ENCODE assay signal across 11 mouse cellular contexts in the genomic region with DNA sequence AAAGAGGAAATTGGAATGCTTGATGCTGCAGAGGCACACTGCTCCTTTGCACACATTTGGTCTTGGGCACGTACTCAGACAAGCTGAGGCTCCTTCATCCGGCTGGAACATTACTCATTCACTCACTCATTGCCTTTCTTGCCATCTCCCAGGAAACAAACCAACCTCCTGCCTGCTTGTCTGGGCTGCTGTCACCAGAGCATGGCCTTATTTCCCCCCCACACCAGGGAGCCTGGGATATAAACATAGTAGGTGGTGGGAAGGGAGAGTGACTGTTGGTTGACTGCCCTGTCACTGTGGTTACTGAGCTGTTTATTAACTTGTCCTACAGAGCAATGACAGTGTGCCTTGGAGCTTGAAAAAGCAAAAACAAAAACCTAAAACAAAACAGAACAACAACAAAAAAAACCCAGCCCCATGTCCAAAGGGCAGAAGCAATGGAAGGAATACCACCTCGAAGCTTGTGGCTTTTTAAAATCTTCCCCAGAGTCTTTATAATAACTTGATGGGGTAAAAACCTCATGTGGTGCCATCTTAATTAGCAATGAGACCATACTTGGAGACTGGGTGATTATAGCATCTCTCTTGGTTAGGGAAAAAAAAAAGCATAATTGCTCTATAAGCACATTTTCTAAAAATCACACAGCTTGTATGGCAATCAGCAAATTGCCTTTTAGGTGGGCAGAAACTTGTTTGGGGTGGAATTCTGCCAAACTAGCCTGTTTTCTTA. TPM values are rescaled to one million over a fixed set of nuclear protein-coding genes. Genes with fewer than 3 reads are reported as not detected.
DNase-seq lines count a peak whose midpoint lies in the region; TF ChIP-seq lines count a peak whose summit lies in the region.
"Had no signal": no experiment of that assay in that cellular context is flagged by ENCODE, and none has a peak within 500 bp of the region (broad histone marks: within the 10 kb centered on the region; RNA-seq: fewer than 3 reads in every experiment).

No protein-coding gene starts in this region.

- no peaks in the 10 kb centered on the region for H3K27me3 ChIP-seq in liver, adult 2 months (ENCODE audit: control insufficient read depth, insufficient read depth, low read length)
- no peaks in the 10 kb centered on the region for H3K27me3 ChIP-seq in kidney, adult 2 months (replicated peaks; ENCODE audit: control insufficient read depth, insufficient read depth, low read length)
- H3K27me3 ChIP-seq: liver, embryonic 15.5 days had no signal

- no peak for TF ChIP-seq CTCF in liver, adult 2 months (IDR thresholded peaks at IDR 0.05; ENCODE audit: low read depth, low read length)
- no peak for TF ChIP-seq CTCF in kidney, adult 2 months (conservative IDR thresholded peaks at IDR 0.05; ENCODE audit: insufficient read depth, insufficient read length, low read depth, low read length)

- peaks cover 9% of the 10 kb centered on the region for H3K4me1 ChIP-seq in liver, adult 2 months (ENCODE audit: control insufficient read depth, insufficient read depth, low read length)
- peaks cover 20% of the 10 kb centered on the region for H3K4me1 ChIP-seq in kidney, adult 2 months (ENCODE audit: control insufficient read depth, insufficient read depth, low read length)

- whole genome bisulfite sequencing in liver, adult 2 months: 38% methylated on average over 3 of the region's 3 CpGs
- 24% methylated on average over 3 of the region's 3 CpGs for WGBS in kidney, adult 2 months

- H3K9ac ChIP-seq in liver, adult 2 months (ENCODE audit: low read depth, low read length): no peak overlapping the region
- H3K9ac ChIP-seq: liver, embryonic 15.5 days had no signal

- H3K27ac ChIP-seq in liver, adult 2 months (replicated peaks; ENCODE audit: insufficient read depth, low read depth, low read length): no peak overlapping the region
- peak overlapping the region; percentile 87 for H3K27ac ChIP-seq in kidney, adult 2 months (ENCODE audit: insufficient read depth, low read depth, low read length)
- H3K27ac ChIP-seq: liver, embryonic 15.5 days had no signal

- DNase-seq in cerebellum, adult 9-10 months: peak; percentile 11
- DNase-seq in cerebellum, postnatal 25 days: no peak
- peak; percentile 75 for DNase-seq in liver, adult 2 months (ENCODE audit: extremely low read depth, low read depth, low spot score)
- DNase-seq in liver: no peak
- peak; percentile 91 for DNase-seq in kidney, adult 2 months
- peak; percentile 24 for DNase-seq in lung, postnatal 14 days
- DNase-seq in embryo, embryonic 11 days: no peak
- DNase-seq in B cell, adult 2 months: no peak
- DNase-seq: adrenal gland, adult 8-10 months had no signal

- H3K4me3 ChIP-seq in liver, adult 2 months (ENCODE audit: insufficient read depth, low read depth, low read length): no peak overlapping the region
- no peak overlapping the region for H3K4me3 ChIP-seq in kidney, adult 2 months (ENCODE audit: insufficient read depth, low read depth, low read length)
- H3K4me3 ChIP-seq: liver, embryonic 15.5 days had no signal

- TF ChIP-seq POLR2A in liver, adult 2 months (IDR thresholded peaks at IDR 0.05; ENCODE audit: extremely low read depth, insufficient read depth, low read length): no peak
- no peak for TF ChIP-seq POLR2A in kidney, adult 2 months (IDR thresholded peaks at IDR 0.05; ENCODE audit: low read depth, low read length)

- no peaks in the 10 kb centered on the region for H3K36me3 ChIP-seq in liver, adult 2 months (ENCODE audit: control insufficient read depth, insufficient read depth, low read length)
- H3K36me3 ChIP-seq in kidney, adult 2 months (ENCODE audit: control insufficient read depth, insufficient read depth, low read length): no peaks in the 10 kb centered on the region
- H3K36me3 ChIP-seq: liver, embryonic 15.5 days had no signal

- H3K79me2 ChIP-seq in liver, adult 2 months (ENCODE audit: control insufficient read depth, insufficient read depth, low read length): no peaks in the 10 kb centered on the region

RNA-seq across cellular contexts. Expression of a gene that starts 9.5 kb away (rescaled TPM):
- total RNA-seq in liver, adult 2 months (2014; rRNA removed): not detected in 2 replicates
- not detected in 2 replicates for polyA plus RNA-seq in liver, adult 2 months (2012; rRNA removed)
- polyA plus RNA-seq in kidney, adult 2 months (2012; rRNA removed): 36.1 and 39.0 TPM in 2 replicates
- total RNA-seq: gastrocnemius, adult 8-10 months had no signal
- polyA plus RNA-seq: liver, embryonic 15.5 days had no signal

RNA-seq across cellular contexts. Expression of a gene that starts 13.1 kb away (rescaled TPM):
- 43.6 and 45.8 TPM in 2 replicates for total RNA-seq in liver, adult 2 months (2014; rRNA removed)
- 8.6 and 10.3 TPM in 2 replicates for polyA plus RNA-seq in liver, adult 2 months (2012; rRNA removed)
- 26.1 and 27.8 TPM in 2 replicates for polyA plus RNA-seq in kidney, adult 2 months (2012; rRNA removed)

Comparison
In these comparisons a context has a peak if more than half of its experiments do, and no peak if none do; other contexts are left out.
1. DNase-seq: peak in cerebellum, adult 9-10 months (single experiment), liver, adult 2 months (single experiment), kidney, adult 2 months (single experiment) and lung, postnatal 14 days (single experiment); none in cerebellum, postnatal 25 days (0 of 2), liver (single experiment), embryo, embryonic 11 days (single experiment) and B cell, adult 2 months (0 of 2).
2. RNA of a gene that starts 9.5 kb away (polyA plus RNA-seq): 36.1 to 39.0 TPM in kidney, adult 2 months; not detected in liver, adult 2 months; every median in the first group is over 10 times any median in the second.